Mouse (Mus musculus): Measurements from ENCODE around the gene Rpl32.

Rpl32 gene

GRCm38 (mm10) chr6:115767357-115767756, 41.2 kb downstream of the Rpl32 start:
- no peak for DNase-seq (ENCODE audit: low spot score)

GRCm38 (mm10) chr6:115764179-115764578, 44.4 kb downstream of the Rpl32 start:
- peak; percentile 84 for DNase-seq (ENCODE audit: low spot score)

GRCm38 (mm10) chr6:115761995-115762756, 46.4 kb downstream of the Rpl32 start, which contains the start of gene Tmem40:
Gene Tmem40 (minus strand): TSS chr6:115762410.
- DNase-seq (ENCODE audit: low spot score), result peak; percentile 14

- DNase-seq (ENCODE audit: low spot score), result no peak
Observed at GRCm38 (mm10) chr6:115760982-115761381, 47.6 kb downstream of the Rpl32 start.

GRCm38 (mm10) chr6:115760137-115760536, 48.4 kb downstream of the Rpl32 start:
- DNase-seq (ENCODE audit: low spot score), result no peak

- DNase-seq (ENCODE audit: low spot score), result no peak
Observed at GRCm38 (mm10) chr6:115759461-115759860, 49.1 kb downstream of the Rpl32 start.

- DNase-seq (ENCODE audit: low spot score), result no peak
Observed at GRCm38 (mm10) chr6:115758981-115759435, 49.5 kb downstream of the Rpl32 start.

GRCm38 (mm10) chr6:115755536-115755935, 53.0 kb downstream of the Rpl32 start:
- DNase-seq (ENCODE audit: low spot score), result no peak

Data from retina, embryonic 14.5 days (tissue).